Mouse (Mus musculus) heart, embryonic 13.5 days (tissue): ENCODE data around the gene Cbx2. TPM values are rescaled to one million over a fixed set of nuclear protein-coding genes. Genes with fewer than 3 reads are reported as not detected.

Source experiments
- ATAC-seq: fragments of 200-750 bp; cut with Nextera tagmentation; 2 replicates; pipeline ENCODE4 v1.8.0; 2017; ENCODE audit warnings: moderate TSS enrichment; ENCODE audit not compliant: insufficient number of reproducible peaks, low FRiP score, low TSS enrichment; ENCODE audit errors: extremely low read depth
- H3K27ac ChIP-seq: fragments of 300-500 bp; sonication (generic); replicated peaks from 2 replicates; pipeline ENCODE4 v1.5.1; 2015; ENCODE audit warnings: moderate library complexity, mild to moderate bottlenecking, inconsistent platforms
- H3K27me3 ChIP-seq: fragments of 300-500 bp; sonication (generic); replicated peaks from 2 replicates; pipeline ENCODE4 v1.6.1; 2015; ENCODE audit warnings: mild to moderate bottlenecking, inconsistent platforms
- H3K36me3 ChIP-seq: fragments of 300-500 bp; sonication (generic); 2 replicates; pipeline ENCODE4 v1.6.1; 2015; ENCODE audit warnings: mild to moderate bottlenecking, inconsistent platforms
- H3K4me1 ChIP-seq: fragments of 300-500 bp; sonication (generic); 2 replicates; pipeline ENCODE4 v1.6.1; 2015; ENCODE audit warnings: inconsistent platforms
- H3K4me2 ChIP-seq: fragments of 300-500 bp; sonication (generic); 2 replicates; pipeline ENCODE4 v1.6.1; 2015; ENCODE audit warnings: inconsistent platforms, mild to moderate bottlenecking, moderate library complexity
- H3K4me3 ChIP-seq: fragments of 300-500 bp; sonication (generic); 2 replicates; pipeline ENCODE4 v1.5.1; 2015; ENCODE audit warnings: moderate library complexity, mild to moderate bottlenecking, inconsistent platforms
- H3K9ac ChIP-seq: fragments of 300-500 bp; sonication (generic); 2 replicates; pipeline ENCODE4 v1.6.1; 2015; ENCODE audit warnings: inconsistent platforms, mild to moderate bottlenecking, moderate library complexity
- H3K9me3 ChIP-seq: fragments of 300-500 bp; sonication (generic); 2 replicates; pipeline ENCODE4 v1.6.1; 2016; ENCODE audit warnings: inconsistent platforms
- WGBS: fragments of 180-500 bp; shearing (Covaris S2); methylation state at CpG from one replicate; pipeline ENCODE4 v1.1.7; 2015; ENCODE audit warnings: mixed read lengths; 5-methylcytosine and 5-hydroxymethylcytosine counted together
- polyA plus RNA-seq: library from polyadenylated mRNA; unstranded; fragments of >200 nt; fragmentation: Nextera tagmentation; extraction: Ambion mirVana; gene quantifications from 2 replicates; pipeline ENCODE4 v1.2.1, GENCODE M21; 2015

The Cbx2 gene
- polyA plus RNA-seq, 1 experiment from 2014 or later: 18.9 TPM

- no peak for ATAC-seq
- peaks cover 84% of the 10 kb centered on the region for H3K27me3 ChIP-seq
- no peaks in the 10 kb centered on the region for H3K9me3 ChIP-seq
- peaks cover 6% of the 10 kb centered on the region for H3K36me3 ChIP-seq
- peaks cover 67% of the 10 kb centered on the region for H3K4me1 ChIP-seq
- peak overlapping the region; percentile 59 for H3K4me2 ChIP-seq
- WGBS: 7% methylated on average over 10 of the region's 10 CpGs
- H3K27ac ChIP-seq: no peak overlapping the region
- H3K4me3 ChIP-seq: peak overlapping the region; percentile 32; the same call in 1 of the 2 replicates
- H3K9ac ChIP-seq: peak overlapping the region; percentile 56; the same call in 1 of the 2 replicates
Observed at GRCm38 (mm10) chr11:119043761-119044550, 21.2 kb downstream of the Cbx2 start.

GRCm38 (mm10) chr11:119044551-119045337 lies 22.0 kb downstream of the Cbx2 start:
- WGBS: 2% methylated on average over 41 of the region's 41 CpGs
- Histone ChIP-seq H3K4me1 (peaks cover 59% of the 10 kb centered on the region), H3K9me3 (no peaks in the 10 kb centered on the region), H3K27me3 (peaks cover 85% of the 10 kb centered on the region), H3K4me2 (peak overlapping the region; percentile 59), H3K27ac (no peak overlapping the region), H3K36me3 (no peaks in the 10 kb centered on the region), H3K9ac (peak overlapping the region; percentile 56; the same call in 1 of the 2 replicates), H3K4me3 (peak overlapping the region; percentile 32)
- no peak for ATAC-seq

GRCm38 (mm10) chr11:119046601-119047245 lies 24.0 kb downstream of the Cbx2 start:
- H3K9me3 ChIP-seq: no peaks in the 10 kb centered on the region
- ATAC-seq: no peak
- no peaks in the 10 kb centered on the region for H3K36me3 ChIP-seq
- peak overlapping the region; percentile 69 for H3K4me2 ChIP-seq
- H3K27ac ChIP-seq: no peak overlapping the region
- H3K9ac ChIP-seq: peak overlapping the region; percentile 58
- peak overlapping the region; percentile 43 for H3K4me3 ChIP-seq
- peaks cover 100% of the 10 kb centered on the region for H3K27me3 ChIP-seq
- H3K4me1 ChIP-seq: peaks cover 49% of the 10 kb centered on the region
- WGBS: 2% methylated on average over 39 of the region's 39 CpGs

GRCm38 (mm10) chr11:119047261-119048132 lies 24.7 kb downstream of the Cbx2 start:
- no peak for ATAC-seq
- H3K4me2 ChIP-seq: peak overlapping the region; percentile 69
- peaks cover 100% of the 10 kb centered on the region for H3K27me3 ChIP-seq
- H3K27ac ChIP-seq: no peak overlapping the region
- H3K36me3 ChIP-seq: no peaks in the 10 kb centered on the region
- H3K4me3 ChIP-seq: peak overlapping the region; percentile 43
- WGBS: under 1% methylated on average over 43 of the region's 43 CpGs
- H3K9ac ChIP-seq: peak overlapping the region; percentile 58; the same call in 1 of the 2 replicates
- H3K9me3 ChIP-seq: no peaks in the 10 kb centered on the region
- H3K4me1 ChIP-seq: peaks cover 48% of the 10 kb centered on the region

GRCm38 (mm10) chr11:119048133-119048510 lies 25.4 kb downstream of the Cbx2 start:
- Histone ChIP-seq H3K9me3 (no peaks in the 10 kb centered on the region), H3K4me2 (peak overlapping the region; percentile 69), H3K27ac (no peak overlapping the region), H3K9ac (peak overlapping the region; percentile 34; the same call in 1 of the 2 replicates), H3K4me3 (peak overlapping the region; percentile 43), H3K36me3 (no peaks in the 10 kb centered on the region), H3K4me1 (peaks cover 48% of the 10 kb centered on the region), H3K27me3 (peaks cover 96% of the 10 kb centered on the region)
- 1% methylated on average over 13 of the region's 13 CpGs for WGBS
- no peak for ATAC-seq

GRCm38 (mm10) chr11:119050361-119050760 lies 27.6 kb downstream of the Cbx2 start:
- H3K4me2 ChIP-seq: no peak overlapping the region
- 4% methylated on average over 2 of the region's 2 CpGs for WGBS
- peaks cover 93% of the 10 kb centered on the region for H3K27me3 ChIP-seq
- ATAC-seq: no peak
- H3K36me3 ChIP-seq: no peaks in the 10 kb centered on the region
- H3K9me3 ChIP-seq: no peaks in the 10 kb centered on the region
- H3K4me3 ChIP-seq: no peak overlapping the region
- H3K4me1 ChIP-seq: peaks cover 51% of the 10 kb centered on the region
- no peak overlapping the region for H3K9ac ChIP-seq
- no peak overlapping the region for H3K27ac ChIP-seq

GRCm38 (mm10) chr11:119051426-119051825 lies 28.7 kb downstream of the Cbx2 start:
- H3K36me3 ChIP-seq: no peaks in the 10 kb centered on the region
- no peak overlapping the region for H3K4me2 ChIP-seq
- H3K9ac ChIP-seq: no peak overlapping the region
- no peak for ATAC-seq
- H3K4me3 ChIP-seq: no peak overlapping the region
- peaks cover 88% of the 10 kb centered on the region for H3K27me3 ChIP-seq
- peaks cover 56% of the 10 kb centered on the region for H3K4me1 ChIP-seq
- H3K9me3 ChIP-seq: no peaks in the 10 kb centered on the region
- H3K27ac ChIP-seq: no peak overlapping the region

- peaks cover 81% of the 10 kb centered on the region for H3K27me3 ChIP-seq
- no peak for ATAC-seq
- 0 out of 2 replicates have a peak overlapping the region, but pooled peaks have one; percentile 68 for H3K4me3 ChIP-seq
- 3% methylated on average over 15 of the region's 15 CpGs for WGBS
- H3K9me3 ChIP-seq: no peaks in the 10 kb centered on the region
- no peaks in the 10 kb centered on the region for H3K36me3 ChIP-seq
- peak overlapping the region; percentile 96 for H3K4me2 ChIP-seq
- peak overlapping the region; percentile 58 for H3K9ac ChIP-seq
- H3K4me1 ChIP-seq: peaks cover 51% of the 10 kb centered on the region
- peak overlapping the region; percentile 90; the same call in 1 of the 2 replicates for H3K27ac ChIP-seq
Observed at GRCm38 (mm10) chr11:119051927-119052660, 29.3 kb downstream of the Cbx2 start.

GRCm38 (mm10) chr11:119052661-119053256 lies 30.0 kb downstream of the Cbx2 start:
- peak overlapping the region; percentile 96 for H3K4me2 ChIP-seq
- peak overlapping the region; percentile 90 for H3K27ac ChIP-seq
- peaks cover 51% of the 10 kb centered on the region for H3K4me1 ChIP-seq
- H3K9ac ChIP-seq: peak overlapping the region; percentile 78
- peaks cover 81% of the 10 kb centered on the region for H3K27me3 ChIP-seq
- no peaks in the 10 kb centered on the region for H3K36me3 ChIP-seq
- H3K4me3 ChIP-seq: peak overlapping the region; percentile 68
- ATAC-seq: peak; percentile 32; the same call in 1 of the 2 replicates
- WGBS: 2% methylated on average over 13 of the region's 13 CpGs
- no peaks in the 10 kb centered on the region for H3K9me3 ChIP-seq
